Mouse (Mus musculus) thymus, adult 2 months (tissue): ENCODE measurements around the gene Hspb1. TPM values are rescaled to one million over a fixed set of nuclear protein-coding genes. Genes with fewer than 3 reads are reported as not detected.

ENCODE experiments used
- DNase-seq: peaks from one replicate; pipeline ENCODE4 v3.0.0; 2021
- H3K27ac ChIP-seq: fragments of 200-500 bp; 2 replicates; pipeline ENCODE4 v1.5.1; 2012; ENCODE audit warnings: low read length, control low read depth; ENCODE audit not compliant: control insufficient read depth, insufficient read depth
- H3K27me3 ChIP-seq: fragments of 200-500 bp; 2 replicates; pipeline ENCODE4 v1.6.1; 2012; ENCODE audit warnings: mild to moderate bottlenecking, low read length, moderate library complexity, mixed read lengths; ENCODE audit not compliant: control insufficient read depth, insufficient read depth
- H3K36me3 ChIP-seq: fragments of 200-500 bp; 2 replicates; pipeline ENCODE4 v1.6.1; 2012; ENCODE audit warnings: mild to moderate bottlenecking, low read length, moderate library complexity; ENCODE audit not compliant: control insufficient read depth, insufficient read depth
- H3K4me1 ChIP-seq: fragments of 200-500 bp; replicated peaks from 2 replicates; pipeline ENCODE4 v1.6.1; 2012; ENCODE audit warnings: low read length; ENCODE audit not compliant: control insufficient read depth, insufficient read depth
- H3K4me3 ChIP-seq: fragments of 200-500 bp; 2 replicates; pipeline ENCODE4 v1.5.1; 2012; ENCODE audit warnings: mild to moderate bottlenecking, low read length, control low read depth, moderate library complexity; ENCODE audit not compliant: control insufficient read depth, insufficient read depth
- CTCF ChIP-seq: fragments of 200-500 bp; IDR thresholded peaks from 2 replicates; pipeline ENCODE4 v1.5.1; 2012; ENCODE audit warnings: mild to moderate bottlenecking, control low read depth, low read length, moderate library complexity, borderline replicate concordance; ENCODE audit not compliant: control insufficient read depth, poor library complexity, insufficient read depth; ENCODE audit errors: extremely low read depth
- POLR2A ChIP-seq: fragments of 200-500 bp; IDR thresholded peaks from 2 replicates; pipeline ENCODE4 v1.6.1; 2012; ENCODE audit warnings: mild to moderate bottlenecking, low read length, control low read depth, moderate library complexity; ENCODE audit not compliant: control insufficient read depth, poor library complexity, insufficient read depth; ENCODE audit errors: extremely low read depth
- WGBS: fragments of 180-500 bp; shearing (Covaris S2); methylation state at CpG from one replicate; pipeline ENCODE4 v1.1.7; 2018; 5-methylcytosine and 5-hydroxymethylcytosine counted together
- polyA plus RNA-seq: library from polyadenylated mRNA; depleted of rRNA; stranded (reverse); fragments of >200 nt; gene quantifications from 2 replicates; pipeline ENCODE4 v1.2.3, GENCODE M21; 2012

Hspb1 gene
- polyA plus RNA-seq, 1 experiment, result 96.8 TPM

GRCm38 (mm10) chr5:135868653-135869052 lies 19.1 kb upstream of the Hspb1 start:
- TF ChIP-seq CTCF (no peak), POLR2A (no peak)
- Histone ChIP-seq H3K36me3 (no peaks in the 10 kb centered on the region), H3K27me3 (peaks cover 16% of the 10 kb centered on the region), H3K4me1 (no peaks in the 10 kb centered on the region; the same call in 1 of the 2 replicates), H3K4me3 (no peak overlapping the region), H3K27ac (no peak overlapping the region)
- 20% methylated on average over 27 of the region's 27 CpGs for WGBS
- no peak for DNase-seq

- H3K4me1 ChIP-seq, result no peaks in the 10 kb centered on the region; the same call in 1 of the 2 replicates
- WGBS, result 75% methylated on average over 14 of the region's 14 CpGs
- H3K36me3 ChIP-seq, result no peaks in the 10 kb centered on the region
- peaks cover 16% of the 10 kb centered on the region for H3K27me3 ChIP-seq
- TF ChIP-seq POLR2A (no peak), CTCF (no peak)
- DNase-seq, result no peak
- no peak overlapping the region for H3K27ac ChIP-seq
- H3K4me3 ChIP-seq, result no peak overlapping the region
These were observed 17.9 kb upstream of the Hspb1 start for GRCm38 (mm10) chr5:135869661-135870423.

GRCm38 (mm10) chr5:135870505-135870904 lies 17.2 kb upstream of the Hspb1 start:
- DNase-seq, result no peak
- Histone ChIP-seq H3K4me1 (no peaks in the 10 kb centered on the region; the same call in 1 of the 2 replicates), H3K27me3 (peaks cover 16% of the 10 kb centered on the region), H3K4me3 (no peak overlapping the region), H3K36me3 (no peaks in the 10 kb centered on the region), H3K27ac (no peak overlapping the region)
- WGBS, result 46% methylated on average over 5 of the region's 5 CpGs
- no peak for TF ChIP-seq POLR2A
- no peak for TF ChIP-seq CTCF

GRCm38 (mm10) chr5:135872996-135873395 lies 14.7 kb upstream of the Hspb1 start:
- no peak overlapping the region for H3K4me3 ChIP-seq
- peaks cover 10% of the 10 kb centered on the region for H3K27me3 ChIP-seq
- no peak for TF ChIP-seq POLR2A
- no peak for TF ChIP-seq CTCF
- no peak overlapping the region for H3K27ac ChIP-seq
- 14% methylated on average over 16 of the region's 16 CpGs for WGBS
- H3K36me3 ChIP-seq, result no peaks in the 10 kb centered on the region
- H3K4me1 ChIP-seq, result peaks cover 2% of the 10 kb centered on the region
- no peak for DNase-seq

DNA sequence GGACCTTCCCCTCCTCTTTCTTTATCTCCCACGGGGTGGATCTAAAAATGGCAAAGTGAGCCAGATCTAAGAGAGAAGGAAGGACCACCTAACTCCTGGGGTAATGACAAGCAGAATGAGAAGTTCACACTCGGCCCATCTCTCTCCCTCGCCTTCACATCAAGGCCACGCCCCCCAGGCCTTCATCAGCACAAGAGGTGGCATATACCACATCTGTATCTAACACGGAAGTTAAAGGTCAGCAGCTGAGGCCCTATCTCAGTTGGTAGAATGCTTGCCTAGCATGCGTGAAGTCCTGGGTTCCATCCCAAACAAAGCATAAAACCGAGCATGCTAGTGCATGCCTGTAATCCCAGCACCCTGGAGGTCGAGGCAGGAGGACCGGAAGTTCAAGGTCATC lies 14.0 kb upstream of the Hspb1 start:
- TF ChIP-seq CTCF (no peak), POLR2A (no peak)
- 56% methylated on average over 9 of the region's 9 CpGs for WGBS
- Histone ChIP-seq H3K4me3 (no peak overlapping the region), H3K4me1 (peaks cover 3% of the 10 kb centered on the region; the same call in 1 of the 2 replicates), H3K36me3 (no peaks in the 10 kb centered on the region), H3K27ac (no peak overlapping the region), H3K27me3 (peaks cover 3% of the 10 kb centered on the region)
- DNase-seq, result no peak

- Histone ChIP-seq H3K4me3 (no peak overlapping the region), H3K27me3 (no peaks in the 10 kb centered on the region), H3K27ac (no peak overlapping the region), H3K4me1 (peaks cover 3% of the 10 kb centered on the region; the same call in 1 of the 2 replicates), H3K36me3 (no peaks in the 10 kb centered on the region)
- WGBS, result 8% methylated on average over 8 of the region's 8 CpGs
- peak; percentile 50 for DNase-seq
- no peak for TF ChIP-seq POLR2A
- no peak for TF ChIP-seq CTCF
These were observed 10.5 kb upstream of the Hspb1 start for GRCm38 (mm10) chr5:135877180-135877579.

DNA sequence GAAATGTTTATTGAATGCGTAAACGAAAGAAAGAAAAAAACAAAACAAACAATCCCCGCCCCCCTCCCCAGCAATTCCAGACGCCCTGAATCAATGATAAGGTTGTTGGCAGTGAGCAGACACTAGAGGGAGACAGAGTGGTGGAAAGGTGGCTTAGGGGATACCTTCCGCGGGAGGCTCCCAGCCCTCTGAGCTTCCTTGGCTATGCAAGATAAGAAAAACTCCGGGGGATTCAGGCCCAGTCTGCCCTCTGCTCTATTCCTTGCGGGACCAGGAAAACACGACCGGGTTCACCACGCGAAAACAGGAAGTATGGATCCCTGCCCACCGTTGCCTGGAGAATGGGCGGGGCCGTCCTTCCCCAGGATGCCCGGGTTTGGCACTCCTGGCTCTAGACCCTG lies 9.9 kb upstream of the Hspb1 start:
- no peak for TF ChIP-seq POLR2A
- TF ChIP-seq CTCF, result no peak
- no peak overlapping the region for H3K27ac ChIP-seq
- 3% methylated on average over 16 of the region's 16 CpGs for WGBS
- DNase-seq, result peak; percentile 38
- peaks cover 3% of the 10 kb centered on the region; the same call in 1 of the 2 replicates for H3K4me1 ChIP-seq
- H3K4me3 ChIP-seq, result no peak overlapping the region
- no peaks in the 10 kb centered on the region for H3K36me3 ChIP-seq
- H3K27me3 ChIP-seq, result no peaks in the 10 kb centered on the region
